Mouse (Mus musculus): ENCODE data around the gene Plch1. TPM values are rescaled to one million over a fixed set of nuclear protein-coding genes. Genes with fewer than 3 reads are reported as not detected.

The Plch1 gene
- polyA plus RNA-seq, 1 experiment, result 0.84 TPM

- DNase-seq, result no peak
- Histone ChIP-seq H3K36me3 (ENCODE audit: control insufficient read depth, insufficient read depth, low read length) (no peaks in the 10 kb centered on the region), H3K27me3 (replicated peaks; ENCODE audit: control insufficient read depth, insufficient read depth, low read length) (no peaks in the 10 kb centered on the region), H3K27ac (ENCODE audit: insufficient read depth, low read depth, low read length) (no peak overlapping the region), H3K4me3 (ENCODE audit: insufficient read depth, low read depth, low read length) (no peak overlapping the region), H3K4me1 (ENCODE audit: control insufficient read depth, insufficient read depth, low read length) (no peaks in the 10 kb centered on the region)
- WGBS, result 31% methylated on average over 1 of the region's 1 CpGs
- TF ChIP-seq POLR2A (IDR thresholded peaks at IDR 0.05; ENCODE audit: low read depth, low read length) (no peak), CTCF (conservative IDR thresholded peaks at IDR 0.05; ENCODE audit: insufficient read depth, insufficient read length, low read depth, low read length) (no peak)
Observed at GRCm38 (mm10) chr3:63806906-63807305, 92.4 kb downstream of the Plch1 start.

GRCm38 (mm10) chr3:63805496-63805895 is 93.8 kb downstream of the Plch1 start:
- no peak overlapping the region for H3K4me3 ChIP-seq (ENCODE audit: insufficient read depth, low read depth, low read length)
- no peak for TF ChIP-seq CTCF (conservative IDR thresholded peaks at IDR 0.05; ENCODE audit: insufficient read depth, insufficient read length, low read depth, low read length)
- no peak for TF ChIP-seq POLR2A (IDR thresholded peaks at IDR 0.05; ENCODE audit: low read depth, low read length)

GRCm38 (mm10) chr3:63800685-63801084 is 98.6 kb downstream of the Plch1 start:
- Histone ChIP-seq H3K27ac (ENCODE audit: insufficient read depth, low read depth, low read length) (no peak overlapping the region), H3K36me3 (ENCODE audit: control insufficient read depth, insufficient read depth, low read length) (no peaks in the 10 kb centered on the region), H3K27me3 (replicated peaks; ENCODE audit: control insufficient read depth, insufficient read depth, low read length) (no peaks in the 10 kb centered on the region), H3K4me1 (ENCODE audit: control insufficient read depth, insufficient read depth, low read length) (no peaks in the 10 kb centered on the region), H3K4me3 (ENCODE audit: insufficient read depth, low read depth, low read length) (no peak overlapping the region)
- DNase-seq, result no peak
- WGBS, result 84% methylated on average over 5 of the region's 5 CpGs
- no peak for TF ChIP-seq CTCF (conservative IDR thresholded peaks at IDR 0.05; ENCODE audit: insufficient read depth, insufficient read length, low read depth, low read length)
- TF ChIP-seq POLR2A (IDR thresholded peaks at IDR 0.05; ENCODE audit: low read depth, low read length), result no peak

More at GRCm38 (mm10) chr3:63805496-63805895, 93.8 kb downstream of the Plch1 start:
- Histone ChIP-seq H3K27me3 (replicated peaks; ENCODE audit: control insufficient read depth, insufficient read depth, low read length) (no peaks in the 10 kb centered on the region), H3K4me1 (ENCODE audit: control insufficient read depth, insufficient read depth, low read length) (no peaks in the 10 kb centered on the region), H3K27ac (ENCODE audit: insufficient read depth, low read depth, low read length) (no peak overlapping the region), H3K36me3 (ENCODE audit: control insufficient read depth, insufficient read depth, low read length) (no peaks in the 10 kb centered on the region)
- DNase-seq, result no peak
- 72% methylated on average over 2 of the region's 2 CpGs for WGBS

GRCm38 (mm10) chr3:63786805-63787365 is 112.4 kb downstream of the Plch1 start:
- WGBS, result 68% methylated on average over 5 of the region's 5 CpGs

GRCm38 (mm10) chr3:63772617-63773305 is 126.5 kb downstream of the Plch1 start:
- DNase-seq, result peak; percentile 5
- Histone ChIP-seq H3K4me1 (ENCODE audit: control insufficient read depth, insufficient read depth, low read length) (no peaks in the 10 kb centered on the region), H3K36me3 (ENCODE audit: control insufficient read depth, insufficient read depth, low read length) (no peaks in the 10 kb centered on the region), H3K4me3 (ENCODE audit: insufficient read depth, low read depth, low read length) (no peak overlapping the region), H3K27ac (ENCODE audit: insufficient read depth, low read depth, low read length) (no peak overlapping the region), H3K27me3 (replicated peaks; ENCODE audit: control insufficient read depth, insufficient read depth, low read length) (no peaks in the 10 kb centered on the region)
- WGBS, result 68% methylated on average over 7 of the region's 7 CpGs
- no peak for TF ChIP-seq CTCF (conservative IDR thresholded peaks at IDR 0.05; ENCODE audit: insufficient read depth, insufficient read length, low read depth, low read length)
- TF ChIP-seq POLR2A (IDR thresholded peaks at IDR 0.05; ENCODE audit: low read depth, low read length), result no peak

More at GRCm38 (mm10) chr3:63786805-63787365, 112.4 kb downstream of the Plch1 start:
- Histone ChIP-seq H3K27ac (ENCODE audit: insufficient read depth, low read depth, low read length) (no peak overlapping the region), H3K36me3 (ENCODE audit: control insufficient read depth, insufficient read depth, low read length) (no peaks in the 10 kb centered on the region), H3K27me3 (replicated peaks; ENCODE audit: control insufficient read depth, insufficient read depth, low read length) (no peaks in the 10 kb centered on the region), H3K4me1 (ENCODE audit: control insufficient read depth, insufficient read depth, low read length) (no peaks in the 10 kb centered on the region), H3K4me3 (ENCODE audit: insufficient read depth, low read depth, low read length) (no peak overlapping the region)
- TF ChIP-seq POLR2A (IDR thresholded peaks at IDR 0.05; ENCODE audit: low read depth, low read length) (no peak), CTCF (conservative IDR thresholded peaks at IDR 0.05; ENCODE audit: insufficient read depth, insufficient read length, low read depth, low read length) (no peak)
- no peak for DNase-seq

GRCm38 (mm10) chr3:63760821-63761220 is 138.5 kb downstream of the Plch1 start:
- TF ChIP-seq POLR2A (IDR thresholded peaks at IDR 0.05; ENCODE audit: low read depth, low read length) (no peak), CTCF (conservative IDR thresholded peaks at IDR 0.05; ENCODE audit: insufficient read depth, insufficient read length, low read depth, low read length) (no peak)
- Histone ChIP-seq H3K27ac (ENCODE audit: insufficient read depth, low read depth, low read length) (no peak overlapping the region), H3K27me3 (replicated peaks; ENCODE audit: control insufficient read depth, insufficient read depth, low read length) (no peaks in the 10 kb centered on the region), H3K36me3 (ENCODE audit: control insufficient read depth, insufficient read depth, low read length) (no peaks in the 10 kb centered on the region), H3K4me3 (ENCODE audit: insufficient read depth, low read depth, low read length) (no peak overlapping the region), H3K4me1 (ENCODE audit: control insufficient read depth, insufficient read depth, low read length) (no peaks in the 10 kb centered on the region)
- 41% methylated on average over 1 of the region's 1 CpGs for WGBS
- DNase-seq, result peak; percentile 11

GRCm38 (mm10) chr3:63740073-63740472 is 159.2 kb downstream of the Plch1 start:
- DNase-seq, result no peak
- H3K4me3 ChIP-seq (ENCODE audit: insufficient read depth, low read depth, low read length), result no peak overlapping the region
- H3K27me3 ChIP-seq (replicated peaks; ENCODE audit: control insufficient read depth, insufficient read depth, low read length), result no peaks in the 10 kb centered on the region
- TF ChIP-seq POLR2A (IDR thresholded peaks at IDR 0.05; ENCODE audit: low read depth, low read length) (no peak), CTCF (conservative IDR thresholded peaks at IDR 0.05; ENCODE audit: insufficient read depth, insufficient read length, low read depth, low read length) (no peak)
- H3K36me3 ChIP-seq (ENCODE audit: control insufficient read depth, insufficient read depth, low read length), result no peaks in the 10 kb centered on the region; the same call in 1 of the 2 replicates
- WGBS, result 47% methylated on average over 2 of the region's 2 CpGs
- no peak overlapping the region for H3K27ac ChIP-seq (ENCODE audit: insufficient read depth, low read depth, low read length)
- H3K4me1 ChIP-seq (ENCODE audit: control insufficient read depth, insufficient read depth, low read length), result no peaks in the 10 kb centered on the region
